Comparison of ENCODE assay signal across 22 mouse cellular contexts in genomic region chr1:151892008-151892407, GRCm38 (mm10).
A peak's percentile ranks its signal among the peaks of the same experiment; 100 is the strongest.
DNase-seq lines count a peak whose midpoint lies in the region; ATAC-seq and TF ChIP-seq lines count a peak whose summit lies in the region.
"Had no signal": no experiment of that assay in that cellular context is flagged by ENCODE, and none has a peak within 500 bp of the region (broad histone marks: within the 10 kb centered on the region; RNA-seq: fewer than 3 reads in every experiment).

No protein-coding gene starts in this region.

- H3K9me3 ChIP-seq in kidney, embryonic 16.5 days (ENCODE audit: low read length) = no peaks in the 10 kb centered on the region
- no peaks in the 10 kb centered on the region for H3K9me3 ChIP-seq in lung, embryonic 15.5 days
- H3K9me3 ChIP-seq in CH12.LX (replicated peaks; ENCODE audit: low read length) = no peaks in the 10 kb centered on the region
- H3K9me3 ChIP-seq: embryonic facial prominence, embryonic 15.5 days; forebrain, embryonic 10.5 days; heart, embryonic 10.5 days; hindbrain, embryonic 13.5 days had no signal

- 0 out of 2 replicates have a peak overlapping the region, but pooled peaks have one; percentile 59 for H3K27ac ChIP-seq in kidney, embryonic 16.5 days (ENCODE audit: low read length)
- peak overlapping the region; percentile 86 for H3K27ac ChIP-seq in lung, embryonic 15.5 days
- no peak overlapping the region for H3K27ac ChIP-seq in CH12.LX (ENCODE audit: insufficient read depth, low read depth)
- H3K27ac ChIP-seq: forebrain, embryonic 10.5 days; heart, embryonic 10.5 days; hindbrain, embryonic 13.5 days had no signal

- H3K36me3 ChIP-seq in kidney, embryonic 16.5 days (ENCODE audit: insufficient read depth, low read length) = no peaks in the 10 kb centered on the region
- no peaks in the 10 kb centered on the region for H3K36me3 ChIP-seq in lung, embryonic 15.5 days
- peaks cover 0 to 8% of the 10 kb centered on the region in 2 experiments for H3K36me3 ChIP-seq in CH12.LX (replicated peaks in 1 of 2; ENCODE audit: control insufficient read depth in 1 of 2, insufficient read depth in 1 of 2, low read length in 1 of 2)
- H3K36me3 ChIP-seq: embryonic facial prominence, embryonic 15.5 days had no signal

- no peak for DNase-seq in kidney, adult 8-10 months
- no peak for DNase-seq in lung, postnatal 25 days (ENCODE audit: low spot score)
- peak; percentile 3 for DNase-seq in CH12.LX (ENCODE audit: extremely low read depth)
- DNase-seq in frontal cortex, postnatal 10 days (ENCODE audit: low spot score in 2 of 2) = no peak
- DNase-seq in B cell, adult 2 months = no peak
- DNase-seq: adrenal gland, postnatal 14 days; cerebellum, adult 11-12 months; cerebellum, adult 9-10 months; gastrocnemius, postnatal 36 days; heart, adult 18-20 months; heart, postnatal 10 days had no signal

- H3K4me2 ChIP-seq in kidney, embryonic 16.5 days (replicated peaks; ENCODE audit: low read depth, low read length) = no peak overlapping the region
- H3K4me2 ChIP-seq in lung, embryonic 15.5 days = no peak overlapping the region
- no peak overlapping the region for H3K4me2 ChIP-seq in CH12.LX (ENCODE audit: insufficient read depth, low read depth, poor library complexity, severe bottlenecking)
- H3K4me2 ChIP-seq: embryonic facial prominence, embryonic 15.5 days; hindbrain, embryonic 13.5 days had no signal

- ATAC-seq in kidney, embryonic 16.5 days (ENCODE audit: low FRiP score, low TSS enrichment) = no peak
- no peak for ATAC-seq in lung, embryonic 15.5 days (ENCODE audit: borderline replicate concordance, extremely low read depth, low FRiP score, low TSS enrichment)
- ATAC-seq in granulocyte monocyte progenitor cell, adult 5-6 weeks (replicated peaks; ENCODE audit: poor library complexity, severe bottlenecking) = 0 out of 2 replicates have a peak, but pooled peaks have one; percentile 35
- ATAC-seq: activated CD4-positive, CD25-positive, alpha-beta regulatory T cell, adult 4 months; forebrain, embryonic 14.5 days had no signal

- TF ChIP-seq POLR2A in CH12.LX (IDR thresholded peaks at IDR 0.05; ENCODE audit: low read depth, low read length) = no peak

- H3K79me2 ChIP-seq in CH12.LX (replicated peaks; ENCODE audit: control insufficient read depth, extremely low read depth, insufficient read depth, poor library complexity, severe bottlenecking) = no peaks in the 10 kb centered on the region

- H3K4me3 ChIP-seq in kidney, embryonic 16.5 days (ENCODE audit: low read length) = no peak overlapping the region
- no peak overlapping the region for H3K4me3 ChIP-seq in lung, embryonic 15.5 days
- H3K4me3 ChIP-seq in CH12.LX (replicated peaks in 1 of 3; ENCODE audit: low read depth in 2 of 3, low read length in 2 of 3, poor library complexity in 1 of 3) = no peak overlapping the region
- H3K4me3 ChIP-seq: embryonic facial prominence, embryonic 15.5 days; erythroblast, embryonic 14.5 days; forebrain, embryonic 10.5 days; heart, embryonic 10.5 days; hindbrain, embryonic 13.5 days had no signal

- TF ChIP-seq EP300 in CH12.LX (IDR thresholded peaks at IDR 0.05; ENCODE audit: low read length) = no peak

- dilution Hi-C loops in CH12.LX (cut with MboI; ENCODE audit: extremely low pct_ligation_motif_present, extremely low pct_unique_long_range_greater_than_20kb, low sequenced_read_pairs) = no loop called here

- H3K27me3 ChIP-seq in kidney, embryonic 16.5 days (ENCODE audit: insufficient read depth, low read length) = no peaks in the 10 kb centered on the region
- H3K27me3 ChIP-seq in lung, embryonic 15.5 days = no peaks in the 10 kb centered on the region
- H3K27me3 ChIP-seq in CH12.LX (replicated peaks) = no peaks in the 10 kb centered on the region
- H3K27me3 ChIP-seq: embryonic facial prominence, embryonic 15.5 days; hindbrain, embryonic 13.5 days; Patski had no signal

- in situ Hi-C loops in CH12.LX (cut with MboI; ENCODE audit: low pct_ligation_motif_present, low pct_unique_long_range_greater_than_20kb, low sequenced_read_pairs) = no loop called here

- peaks cover 10% of the 10 kb centered on the region for H3K4me1 ChIP-seq in kidney, embryonic 16.5 days (ENCODE audit: insufficient read depth, low read length)
- peaks cover 46% of the 10 kb centered on the region for H3K4me1 ChIP-seq in lung, embryonic 15.5 days
- peaks cover 3 to 6% of the 10 kb centered on the region in 2 experiments; a peak in 1 of 4 replicates for H3K4me1 ChIP-seq in CH12.LX (ENCODE audit: control insufficient read depth in 1 of 2, insufficient read depth in 2 of 2)

- TF ChIP-seq CTCF in CH12.LX (conservative IDR thresholded peaks at IDR 0.05 in 1 of 2, IDR thresholded peaks at IDR 0.05 in 1 of 2; ENCODE audit: low read depth in 2 of 2, low read length in 2 of 2) = no peak

- TF ChIP-seq RAD21 in CH12.LX (IDR thresholded peaks at IDR 0.05; ENCODE audit: low read depth, low read length) = no peak

- H3K9ac ChIP-seq in kidney, embryonic 16.5 days (replicated peaks; ENCODE audit: low read length) = no peak overlapping the region
- no peak overlapping the region for H3K9ac ChIP-seq in lung, embryonic 15.5 days
- H3K9ac ChIP-seq in CH12.LX (ENCODE audit: insufficient read depth, low read depth) = no peak overlapping the region
- H3K9ac ChIP-seq: embryonic facial prominence, embryonic 15.5 days; hindbrain, embryonic 13.5 days had no signal

- WGBS in kidney, embryonic 16.5 days = 84% methylated on average over 5 of the region's 5 CpGs
- WGBS in lung, embryonic 15.5 days = 52% methylated on average over 5 of the region's 5 CpGs

TF ChIP-seq in CH12.LX, 34 proteins besides CTCF, POLR2A, EP300 and RAD21:
- peak; percentile 53 for TF ChIP-seq ZNF384 (IDR thresholded peaks at IDR 0.05; ENCODE audit: low read depth, low read length)
- TF ChIP-seq POLR2AphosphoS2 (IDR thresholded peaks at IDR 0.05; ENCODE audit: low read depth, low read length) = no peak
